Comparison of ENCODE assay signal across 11 mouse cellular contexts in the genomic region with DNA sequence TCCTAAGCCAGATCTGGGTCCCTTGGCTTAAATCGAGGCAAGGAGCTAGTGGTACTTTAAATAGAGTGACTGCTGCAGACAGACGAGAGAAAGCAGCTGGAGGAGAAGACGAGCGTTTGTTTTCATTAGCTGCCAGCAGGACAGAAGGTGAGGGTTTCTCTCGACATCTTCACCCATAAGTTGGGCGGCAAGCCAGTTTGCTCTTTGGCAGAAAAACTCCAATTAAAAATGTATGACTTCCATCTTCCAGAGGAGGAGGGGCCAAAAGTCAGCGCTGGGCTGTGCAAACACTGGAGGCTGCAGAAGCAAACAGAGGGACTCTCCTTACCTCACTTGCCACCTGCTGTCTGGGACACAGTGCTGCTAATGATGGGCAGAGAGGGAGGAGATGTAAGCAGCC. TPM values are rescaled to one million over a fixed set of nuclear protein-coding genes. Genes with fewer than 3 reads are reported as not detected.
DNase-seq lines count a peak whose midpoint lies in the region; ATAC-seq lines count a peak whose summit lies in the region.
"Had no signal": no experiment of that assay in that cellular context is flagged by ENCODE, and none has a peak within 500 bp of the region (broad histone marks: within the 10 kb centered on the region; RNA-seq: fewer than 3 reads in every experiment).

No protein-coding gene starts in this region.

- H3K9me3 ChIP-seq in embryonic facial prominence, embryonic 11.5 days (replicated peaks; ENCODE audit: control insufficient read depth, low read length): no peaks in the 10 kb centered on the region
- no peaks in the 10 kb centered on the region for H3K9me3 ChIP-seq in embryonic facial prominence, embryonic 10.5 days
- peaks cover 46% of the 10 kb centered on the region for H3K9me3 ChIP-seq in megakaryocyte, embryonic 14.5 days
- H3K9me3 ChIP-seq: embryonic facial prominence, embryonic 15.5 days; heart, embryonic 13.5 days; neural tube, embryonic 12.5 days had no signal

- DNase-seq in embryonic facial prominence, embryonic 11.5 days (ENCODE audit: low spot score): peak; percentile 4
- DNase-seq in embryonic facial prominence, embryonic 10.5 days (ENCODE audit: low spot score): no peak
- DNase-seq in layer of hippocampus, postnatal 14 days (ENCODE audit: low spot score in 2 of 2): peak; percentile 35 to 37
- peak; percentile 12 for DNase-seq in retina, postnatal 1 day
- DNase-seq in left cerebral cortex, adult 11 months (ENCODE audit: low spot score): no peak
- no peak for DNase-seq in spleen, postnatal 10 days (ENCODE audit: low spot score in 2 of 2)

- H3K36me3 ChIP-seq in embryonic facial prominence, embryonic 11.5 days (replicated peaks; ENCODE audit: control insufficient read depth, insufficient read depth, low read depth, low read length): no peaks in the 10 kb centered on the region
- H3K36me3 ChIP-seq in embryonic facial prominence, embryonic 10.5 days (replicated peaks): no peaks in the 10 kb centered on the region
- no peaks in the 10 kb centered on the region for H3K36me3 ChIP-seq in megakaryocyte, embryonic 14.5 days (replicated peaks; ENCODE audit: low read length)
- H3K36me3 ChIP-seq: embryonic facial prominence, embryonic 15.5 days; heart, embryonic 13.5 days; neural tube, embryonic 12.5 days had no signal

- H3K27me3 ChIP-seq in embryonic facial prominence, embryonic 11.5 days (ENCODE audit: control insufficient read depth, insufficient read depth, low read length): no peaks in the 10 kb centered on the region
- no peaks in the 10 kb centered on the region for H3K27me3 ChIP-seq in embryonic facial prominence, embryonic 10.5 days (replicated peaks; ENCODE audit: low read depth, poor library complexity, severe bottlenecking)
- no peaks in the 10 kb centered on the region for H3K27me3 ChIP-seq in megakaryocyte, embryonic 14.5 days (replicated peaks)
- H3K27me3 ChIP-seq: embryonic facial prominence, embryonic 15.5 days; heart, embryonic 13.5 days; neural tube, embryonic 12.5 days had no signal

- no peak overlapping the region for H3K9ac ChIP-seq in embryonic facial prominence, embryonic 11.5 days (replicated peaks; ENCODE audit: low read length)
- H3K9ac ChIP-seq: embryonic facial prominence, embryonic 15.5 days; heart, embryonic 13.5 days; neural tube, embryonic 12.5 days had no signal

- no peaks in the 10 kb centered on the region for H3K4me1 ChIP-seq in embryonic facial prominence, embryonic 11.5 days (ENCODE audit: control insufficient read depth, insufficient read depth, low read length)
- H3K4me1 ChIP-seq in embryonic facial prominence, embryonic 10.5 days: no peaks in the 10 kb centered on the region
- no peaks in the 10 kb centered on the region for H3K4me1 ChIP-seq in megakaryocyte, embryonic 14.5 days
- H3K4me1 ChIP-seq: heart, embryonic 13.5 days had no signal

- no peak overlapping the region for H3K27ac ChIP-seq in embryonic facial prominence, embryonic 11.5 days (replicated peaks; ENCODE audit: low read depth, low read length)
- no peak overlapping the region for H3K27ac ChIP-seq in embryonic facial prominence, embryonic 10.5 days (replicated peaks)
- H3K27ac ChIP-seq: embryonic facial prominence, embryonic 15.5 days; heart, embryonic 13.5 days; neural tube, embryonic 12.5 days had no signal

- no peak overlapping the region for H3K4me2 ChIP-seq in embryonic facial prominence, embryonic 11.5 days (ENCODE audit: low read depth, low read length)
- H3K4me2 ChIP-seq: embryonic facial prominence, embryonic 15.5 days; heart, embryonic 13.5 days; neural tube, embryonic 12.5 days had no signal

- no peak overlapping the region for H3K4me3 ChIP-seq in embryonic facial prominence, embryonic 11.5 days (ENCODE audit: low read depth, low read length)
- H3K4me3 ChIP-seq in embryonic facial prominence, embryonic 10.5 days: no peak overlapping the region
- H3K4me3 ChIP-seq in megakaryocyte, embryonic 14.5 days (replicated peaks): peak overlapping the region; percentile 43
- H3K4me3 ChIP-seq: embryonic facial prominence, embryonic 15.5 days; heart, embryonic 13.5 days; neural tube, embryonic 12.5 days had no signal

- ATAC-seq in embryonic facial prominence, embryonic 11.5 days (replicated peaks; ENCODE audit: insufficient number of reproducible peaks, low FRiP score, low TSS enrichment, low read depth): no peak
- no peak for ATAC-seq in megakaryocyte, adult 5-6 weeks (ENCODE audit: poor library complexity, severe bottlenecking)

- 40% methylated on average over 7 of the region's 7 CpGs for WGBS in embryonic facial prominence, embryonic 11.5 days
- WGBS in embryonic facial prominence, embryonic 10.5 days: 50% methylated on average over 7 of the region's 7 CpGs

RNA-seq across cellular contexts. Expression of a gene that starts 37.3 kb away (rescaled TPM):
- 3.5 and 4.1 TPM in 2 replicates for polyA plus RNA-seq in embryonic facial prominence, embryonic 11.5 days (2014; fragmentation: Nextera tagmentation; extraction: Ambion mirVana)
- 0.28 and 0.44 TPM in 2 replicates for polyA plus RNA-seq in embryonic facial prominence, embryonic 10.5 days (2016; fragmentation: Nextera tagmentation; extraction: Ambion mirVana)
- polyA plus RNA-seq in megakaryocyte, embryonic 14.5 days (2012; ENCODE audit: insufficient read depth, low replicate concordance): not detected in 2 replicates
- not detected in 2 replicates for total RNA-seq in megakaryocyte, adult 5-6 weeks (2015)
- total RNA-seq in megakaryocyte, adult 5-6 weeks (2017): not detected in 2 replicates
- 10 to 100 TPM in 1 of 2 experiments, 1 to 10 TPM in 1; 9.4 to 10.3 TPM for total RNA-seq in layer of hippocampus, postnatal 14 days (2021)

Comparison
In these comparisons a context has a peak if more than half of its experiments do, and no peak if none do; other contexts are left out.
1. DNase-seq: peak in embryonic facial prominence, embryonic 11.5 days (single experiment), layer of hippocampus, postnatal 14 days (2 of 2) and retina, postnatal 1 day (single experiment); none in embryonic facial prominence, embryonic 10.5 days (single experiment), left cerebral cortex, adult 11 months (single experiment) and spleen, postnatal 10 days (0 of 2).